Mouse (Mus musculus): ENCODE data around the gene 4930544D05Rik.

DNA sequence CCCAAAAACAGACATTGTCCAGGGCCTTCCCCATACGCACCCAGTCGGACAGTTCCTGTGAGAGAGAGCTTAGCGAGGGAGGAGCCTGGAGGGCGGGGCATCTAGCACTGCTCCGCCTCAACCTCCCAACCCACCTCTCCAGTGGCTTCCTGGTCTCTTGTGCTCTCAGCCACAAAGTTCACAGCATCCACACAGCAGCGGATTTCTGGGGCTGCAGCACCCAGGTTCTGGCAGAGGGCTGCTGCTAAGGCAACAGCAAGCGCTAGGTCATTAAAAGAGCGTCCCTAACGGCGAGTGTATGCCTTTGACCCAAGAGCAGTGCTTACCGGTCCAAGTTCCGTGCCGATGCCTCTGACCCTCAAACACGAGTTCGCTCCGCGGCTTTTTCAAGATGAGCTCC, 574 bp upstream of the 4930544D05Rik start:
- TF ChIP-seq ZC3H11A (IDR thresholded peaks at IDR 0.05; ENCODE audit: borderline replicate concordance, low read depth, low read length) (no peak), ZNF384 (IDR thresholded peaks at IDR 0.05; ENCODE audit: low read depth, low read length) (no peak), HCFC1 (IDR thresholded peaks at IDR 0.05; ENCODE audit: borderline replicate concordance, insufficient read depth, low read length) (no peak), CHD2 (IDR thresholded peaks at IDR 0.05; ENCODE audit: low read depth, low read length) (no peak)

All from ES-E14 (cell line).